Mouse (Mus musculus) layer of hippocampus, postnatal 25 days (tissue): ENCODE measurements around the gene Slc25a43. TPM values are rescaled to one million over a fixed set of nuclear protein-coding genes. Genes with fewer than 3 reads are reported as not detected.

ENCODE experiments used
- DNase-seq, 2 experiments: peaks; one replicate each; pipeline ENCODE4 v3.0.0; 2022; ENCODE audit warnings: mixed read lengths in 2 of 2, low spot score in 1 of 2; ENCODE audit errors: extremely low spot score in 1 of 2
- total RNA-seq, 2 experiments: library from RNA; stranded (reverse); gene quantifications; 2 replicates each; pipeline ENCODE4 v1.2.3; 2021

Gene Slc25a43
- total RNA-seq, 2 experiments from 2014 or later = 0.32 TPM; not detected in 1

DNA sequence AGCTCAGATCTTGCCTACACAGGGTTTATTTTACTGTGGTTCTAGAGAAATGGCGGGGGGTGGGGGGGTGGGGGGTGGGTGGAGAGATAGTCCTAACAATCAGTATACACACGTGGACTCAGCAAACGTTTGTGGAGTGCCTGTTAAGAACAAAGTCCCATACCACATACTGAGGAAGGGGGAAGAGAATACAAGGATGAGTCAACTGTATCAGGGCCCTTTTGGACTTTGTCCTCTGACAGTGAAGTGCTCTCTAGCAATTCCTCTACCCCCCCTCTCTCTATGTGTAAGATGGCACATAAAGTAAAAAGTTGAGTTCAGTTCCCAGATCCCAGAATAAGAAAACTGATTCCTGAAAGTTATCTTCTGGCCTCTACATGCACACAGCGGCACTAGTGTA lies 76.1 kb downstream of the Slc25a43 start:
- DNase-seq = no peak

DNA sequence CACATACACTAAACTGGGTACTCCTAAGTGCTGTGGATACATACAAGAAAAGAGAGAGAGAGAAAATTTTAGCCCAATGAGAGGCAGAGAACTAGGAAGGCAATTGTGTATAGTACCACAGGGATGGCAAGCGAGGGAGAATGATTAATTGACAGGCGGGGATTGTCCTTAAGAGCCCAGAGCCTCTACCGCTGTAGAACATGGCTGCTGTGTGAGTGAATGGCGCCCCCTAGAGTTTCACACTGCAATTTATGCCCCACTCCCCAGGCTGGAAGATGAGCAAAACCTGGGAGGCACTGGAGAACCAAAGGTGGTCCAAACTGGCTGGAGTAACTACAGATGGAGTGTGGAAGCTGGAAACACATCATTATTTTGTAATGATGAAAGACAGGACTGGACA lies 76.7 kb downstream of the Slc25a43 start:
- peak in 1 of 2 experiments; percentile 29 for DNase-seq

DNA sequence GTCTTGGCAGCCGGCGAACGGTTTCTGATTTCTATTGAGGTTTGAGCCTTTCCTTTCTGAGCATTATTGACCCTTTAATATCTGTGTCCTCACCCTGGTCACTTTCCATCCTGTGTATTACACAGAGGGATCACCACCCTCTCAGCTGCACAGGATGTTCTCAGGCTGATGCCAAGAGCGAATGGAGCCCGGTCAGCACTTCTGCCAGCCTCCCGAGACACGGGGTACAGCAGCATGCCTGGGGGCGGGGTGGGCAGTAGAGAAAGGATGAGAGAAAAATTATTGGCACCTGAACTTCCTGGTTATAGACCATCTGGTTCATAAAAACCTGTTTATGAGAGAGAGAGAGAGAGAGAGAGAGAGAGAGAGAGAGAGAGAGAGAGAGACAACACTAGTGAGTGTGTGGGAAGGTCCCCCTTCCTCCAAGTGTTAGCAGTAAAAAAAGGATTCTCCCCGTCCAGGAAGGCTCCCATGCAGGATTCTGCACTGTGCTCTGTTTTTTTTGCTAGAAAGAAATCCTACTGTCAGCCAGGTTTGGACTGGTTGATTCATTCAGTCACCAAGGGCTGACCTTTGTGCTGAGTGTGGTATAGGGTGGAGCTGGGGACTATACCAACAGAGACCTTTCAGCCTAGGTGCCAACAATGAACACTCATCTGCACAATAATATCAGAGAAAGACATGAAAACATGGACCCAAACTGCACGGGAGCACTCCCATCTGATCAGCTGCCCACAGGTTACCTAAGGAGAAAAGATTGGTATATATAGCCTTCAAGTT lies 80.7 kb downstream of the Slc25a43 start:
- no peak for DNase-seq

DNA sequence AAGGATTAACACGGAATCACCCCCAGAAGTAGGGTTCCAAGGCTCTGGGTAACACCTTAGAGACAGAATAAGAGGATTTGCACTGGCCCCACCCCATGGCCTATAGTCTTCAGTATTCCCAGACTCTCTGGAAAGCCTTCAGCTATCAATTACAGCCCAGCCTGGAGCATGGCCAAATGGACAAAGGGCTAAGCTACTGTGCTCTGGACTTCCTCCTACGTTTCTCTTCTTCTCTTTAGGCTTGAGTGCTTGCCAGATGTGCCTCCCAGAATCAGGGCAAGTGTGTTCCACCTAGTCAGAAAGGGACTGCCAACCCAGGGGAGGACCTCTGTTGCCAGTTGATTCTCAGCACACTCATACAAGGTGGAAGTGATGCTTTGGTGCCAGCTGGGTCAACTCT lies 81.6 kb downstream of the Slc25a43 start:
- DNase-seq = no peak

Other genes with a start within 250 kb of the Slc25a43 start
- gene Pgrmc1, start 145.5 kb upstream of the Slc25a43 start, total RNA-seq = 100 to 1,000 TPM; 270 to 328 TPM
- 1 to 10 TPM; 7.9 to 9.4 TPM for gene Akap17b, start 98.3 kb upstream of the Slc25a43 start, total RNA-seq
- 100 to 1,000 TPM; 334 to 370 TPM for gene Slc25a5, start 52.0 kb downstream of the Slc25a43 start, total RNA-seq
- gene Ube2a, start 130.2 kb downstream of the Slc25a43 start, total RNA-seq = 10 to 100 TPM; 55.8 to 61.8 TPM
- 10 to 100 TPM; 37.0 to 39.3 TPM for gene C330007P06Rik, start 130.5 kb downstream of the Slc25a43 start, total RNA-seq
- gene Nkrf, start 159.2 kb downstream of the Slc25a43 start, total RNA-seq = 10 to 100 TPM; 31.8 to 32.4 TPM
- 10 to 100 TPM; 50.0 to 52.9 TPM for gene Sept6, start 248.1 kb downstream of the Slc25a43 start, total RNA-seq